Mouse (Mus musculus) adrenal gland, adult 8-10 months (tissue): ENCODE measurements around the gene Ncmap. TPM values are rescaled to one million over a fixed set of nuclear protein-coding genes. Genes with fewer than 3 reads are reported as not detected.
A peak's percentile ranks its signal among the peaks of the same experiment; 100 is the strongest.

ENCODE experiments used
- DNase-seq: peaks from one replicate; pipeline ENCODE4 v3.0.0; 2022
- total RNA-seq, 4 experiments: library from RNA; stranded (reverse); gene quantifications; 2 replicates each; pipeline ENCODE4 v1.2.4; 2022

Gene Ncmap
- 1 to 10 TPM in 1 of 4 experiments, under 1 TPM in 3; 0.46 to 1.0 (median 0.67) TPM for total RNA-seq

GRCm38 (mm10) chr4:135397991-135398390 lies at the start of gene Ncmap:
TSS of gene Ncmap (minus strand) at chr4:135398227.
- DNase-seq, result no peak

GRCm38 (mm10) chr4:135442473-135442872 lies 44.4 kb upstream of the Ncmap start:
- DNase-seq, result no peak

GRCm38 (mm10) chr4:135439904-135440522 lies 42.0 kb upstream of the Ncmap start:
- DNase-seq, result no peak

- no peak for DNase-seq
These were observed 41.2 kb upstream of the Ncmap start for GRCm38 (mm10) chr4:135439188-135439647.

DNA sequence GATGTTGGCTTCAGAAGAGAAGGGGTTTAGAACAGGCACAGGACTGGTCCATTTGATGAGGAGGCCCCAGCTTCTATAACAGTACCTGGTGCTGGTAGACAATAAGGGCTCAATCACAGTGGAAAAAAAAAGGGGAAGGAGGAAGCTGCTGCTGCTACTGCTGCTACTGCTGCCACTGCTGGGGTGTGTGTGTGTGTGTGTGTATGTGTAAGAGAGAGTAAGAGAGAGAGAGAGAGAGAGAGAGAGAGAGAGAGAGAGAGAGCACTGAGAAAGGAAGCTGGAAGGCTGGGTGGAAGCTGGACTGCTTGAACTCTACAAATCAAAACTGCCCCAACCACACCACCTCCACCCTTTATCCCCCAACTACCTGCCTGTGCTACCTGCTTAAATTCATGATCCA lies 39.9 kb upstream of the Ncmap start:
- DNase-seq, result no peak

GRCm38 (mm10) chr4:135436291-135436690 lies 38.3 kb upstream of the Ncmap start:
- peak; percentile 34 for DNase-seq

DNA sequence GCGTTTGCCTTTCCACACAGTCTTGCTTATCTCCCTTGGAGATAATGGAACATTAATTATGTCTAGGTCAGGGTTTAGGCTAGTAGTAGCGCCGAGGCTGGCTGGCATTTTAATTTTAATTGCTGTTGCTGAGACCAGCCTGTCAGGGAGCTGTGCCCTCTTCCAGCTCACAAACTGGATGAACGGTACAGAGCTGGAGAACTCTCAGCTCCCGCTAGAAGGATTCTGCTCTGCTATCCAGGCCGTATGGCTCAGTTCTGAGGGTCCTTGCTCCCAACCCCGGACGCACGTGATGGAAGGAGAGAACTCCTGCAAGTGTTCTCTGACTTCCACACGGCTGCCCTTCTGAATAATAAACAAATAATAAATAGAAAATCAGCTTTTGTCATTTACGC lies 36.4 kb upstream of the Ncmap start:
- no peak for DNase-seq

- peak; percentile 56 for DNase-seq
These were observed 35.7 kb upstream of the Ncmap start, which contains the start of gene Rcan3 for GRCm38 (mm10) chr4:135433443-135434394. TSS of gene Rcan3 (minus strand) at chr4:135433853.

DNA sequence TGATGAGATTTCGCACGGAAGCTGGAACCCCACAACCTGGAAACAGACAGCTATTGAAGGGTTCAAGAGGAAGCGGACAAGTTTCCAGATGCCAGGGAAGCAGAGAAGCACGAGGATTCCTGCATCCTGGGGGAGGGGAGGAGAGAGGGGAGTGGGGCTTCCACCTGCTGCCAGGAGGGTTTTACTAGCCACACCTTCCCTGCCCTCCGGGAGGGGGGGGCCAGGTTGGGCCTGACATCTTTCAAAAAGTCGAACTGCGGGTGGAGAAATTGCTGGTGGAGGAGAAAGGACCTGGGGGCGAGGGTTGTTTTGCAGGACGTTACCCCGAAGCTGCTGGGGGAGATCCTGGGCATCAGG lies 35.0 kb upstream of the Ncmap start:
- no peak for DNase-seq

GRCm38 (mm10) chr4:135429990-135430760 lies 32.1 kb upstream of the Ncmap start:
- peak; percentile 50 for DNase-seq

DNA sequence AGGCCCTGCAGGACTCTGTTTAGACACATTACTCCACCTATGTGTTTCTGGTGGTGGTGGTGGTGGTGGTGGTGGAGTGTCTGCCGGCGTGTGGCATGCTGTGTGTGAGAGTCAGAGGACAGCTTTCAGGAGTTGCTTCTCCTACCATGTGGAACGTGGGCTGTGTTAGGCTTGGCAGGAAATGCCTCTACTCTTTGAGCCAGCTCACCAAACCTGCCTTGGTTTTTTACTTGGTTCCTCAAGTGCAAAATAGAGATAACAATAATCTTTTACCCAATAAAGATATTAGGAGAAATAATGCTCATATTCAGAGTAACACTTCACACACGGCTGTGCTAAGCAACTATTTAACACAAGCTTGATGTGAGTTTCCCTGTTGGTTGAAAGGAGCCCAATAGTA lies 31.4 kb upstream of the Ncmap start:
- no peak for DNase-seq

DNA sequence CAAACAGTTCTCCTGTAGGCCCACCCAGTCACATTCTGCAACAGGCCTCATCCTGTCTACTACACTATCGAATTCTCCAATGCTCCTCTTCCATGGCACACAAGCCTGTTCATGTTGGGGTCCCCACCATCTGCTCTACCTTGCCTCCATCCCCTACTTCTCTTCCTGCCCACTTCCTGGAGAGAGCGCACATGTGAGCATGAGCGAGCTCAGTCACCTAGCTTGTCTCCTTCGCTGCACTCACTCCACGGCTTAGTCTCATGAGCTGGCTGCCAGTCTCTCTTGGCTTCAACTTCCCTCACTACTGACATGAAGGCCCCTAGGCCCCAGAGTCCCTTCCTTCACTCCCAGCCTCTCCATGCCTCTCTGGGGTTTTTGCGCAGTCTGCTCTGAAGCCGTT lies 28.6 kb upstream of the Ncmap start:
- no peak for DNase-seq

DNA sequence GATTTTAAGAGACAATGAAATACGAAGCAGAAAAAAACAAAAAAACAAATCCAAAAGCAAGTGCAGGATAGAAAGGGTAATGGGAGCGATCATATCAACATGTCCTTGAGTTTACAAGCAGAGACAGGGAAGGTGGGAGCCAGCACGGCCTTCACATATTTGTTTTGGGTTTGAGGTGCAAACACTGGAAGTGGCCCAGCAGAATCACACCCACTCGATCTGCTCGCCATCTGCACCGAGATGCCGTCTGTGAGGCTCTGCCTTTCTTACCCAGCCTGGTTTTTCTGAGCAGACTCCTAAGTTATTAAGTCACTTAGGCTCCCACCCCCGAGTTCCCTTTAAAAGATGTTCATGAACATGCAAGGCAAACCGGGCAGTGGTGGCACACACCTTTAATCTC lies 27.6 kb upstream of the Ncmap start:
- no peak for DNase-seq

DNA sequence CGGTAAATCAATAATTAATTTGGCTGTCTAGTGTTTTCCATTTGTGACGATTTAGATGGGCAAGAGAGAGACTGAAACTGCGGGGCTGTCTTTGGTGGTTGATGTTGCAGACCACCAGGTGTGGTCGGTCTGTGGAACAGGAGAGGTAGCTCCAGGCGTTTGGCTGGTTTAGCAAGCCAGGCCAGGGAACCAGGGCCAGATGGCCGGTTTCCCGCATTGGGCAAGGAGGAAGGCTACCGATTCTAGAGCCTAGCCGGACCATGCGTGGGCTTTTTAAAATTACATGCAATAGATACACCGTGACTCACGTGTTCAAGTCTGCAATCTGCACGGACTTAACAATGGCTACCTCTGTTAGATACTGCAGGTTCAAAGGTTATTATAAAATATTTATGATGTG lies 22.9 kb upstream of the Ncmap start:
- no peak for DNase-seq

GRCm38 (mm10) chr4:135420416-135420815 lies 22.4 kb upstream of the Ncmap start:
- DNase-seq, result no peak

DNA sequence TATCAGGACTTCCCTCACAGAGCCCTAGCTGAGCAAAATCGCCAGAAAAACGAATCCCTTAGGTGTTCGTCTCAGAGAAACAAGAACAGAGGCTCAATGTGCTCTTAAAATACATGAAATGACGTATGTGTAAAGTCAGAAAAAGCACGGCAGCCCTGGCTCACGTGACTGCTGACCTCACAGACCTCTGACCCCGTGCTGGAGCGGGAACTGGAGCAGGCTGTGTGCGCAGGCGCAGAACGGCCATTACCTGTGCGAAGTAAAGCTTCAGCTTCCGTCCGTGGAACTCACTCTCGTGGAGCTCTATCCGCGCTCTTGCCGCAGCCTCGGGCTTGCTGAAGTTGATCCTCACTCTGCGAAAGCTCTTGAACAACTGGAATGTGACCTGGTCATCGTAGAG lies 22.0 kb upstream of the Ncmap start:
- no peak for DNase-seq

GRCm38 (mm10) chr4:135416367-135416766 lies 18.3 kb upstream of the Ncmap start:
- no peak for DNase-seq

- no peak for DNase-seq
These were observed 15.5 kb upstream of the Ncmap start for GRCm38 (mm10) chr4:135413491-135413890.

DNA sequence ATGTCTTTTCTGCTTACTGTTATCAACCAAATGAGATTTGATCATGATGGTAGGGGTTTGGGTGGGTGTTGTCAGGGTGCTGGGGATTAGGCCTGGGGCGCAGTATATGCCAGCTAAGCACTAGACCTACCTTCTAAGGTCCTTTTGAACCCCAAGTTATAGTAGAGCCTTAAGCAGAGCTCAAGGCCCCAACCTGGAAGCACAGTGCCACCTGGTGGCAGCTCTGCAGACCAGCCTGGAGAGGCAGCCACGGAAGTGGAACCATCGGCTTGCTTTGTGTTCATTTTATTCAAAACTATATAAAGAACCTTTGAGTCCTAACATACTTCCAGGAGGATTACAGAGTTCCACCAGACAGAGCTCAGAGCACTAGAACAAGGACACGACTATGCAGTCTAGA lies 13.6 kb upstream of the Ncmap start:
- no peak for DNase-seq

GRCm38 (mm10) chr4:135406180-135406579 lies 8.2 kb upstream of the Ncmap start:
- DNase-seq, result no peak

- DNase-seq, result no peak
These were observed 6.9 kb upstream of the Ncmap start for GRCm38 (mm10) chr4:135404916-135405315.

DNA sequence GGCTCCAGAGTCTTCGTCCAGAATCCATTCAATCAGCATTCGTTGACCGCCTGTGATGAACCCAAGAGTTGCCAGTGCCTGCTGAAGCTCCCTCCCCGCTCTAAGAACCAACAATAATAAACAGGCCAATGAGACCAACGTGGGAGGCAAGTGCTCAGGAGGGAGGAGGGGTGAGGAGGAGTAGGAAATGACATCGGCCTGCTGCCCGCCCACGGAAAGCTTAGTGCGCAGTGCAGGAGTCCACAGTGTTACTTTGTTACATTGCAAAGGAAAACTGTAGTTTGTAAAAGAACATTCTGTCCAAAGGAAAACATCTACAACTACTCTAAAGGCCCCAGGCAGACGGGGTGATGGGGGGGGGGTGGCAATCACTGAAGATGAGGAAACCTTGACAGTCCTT lies 6.0 kb upstream of the Ncmap start:
- no peak for DNase-seq

DNA sequence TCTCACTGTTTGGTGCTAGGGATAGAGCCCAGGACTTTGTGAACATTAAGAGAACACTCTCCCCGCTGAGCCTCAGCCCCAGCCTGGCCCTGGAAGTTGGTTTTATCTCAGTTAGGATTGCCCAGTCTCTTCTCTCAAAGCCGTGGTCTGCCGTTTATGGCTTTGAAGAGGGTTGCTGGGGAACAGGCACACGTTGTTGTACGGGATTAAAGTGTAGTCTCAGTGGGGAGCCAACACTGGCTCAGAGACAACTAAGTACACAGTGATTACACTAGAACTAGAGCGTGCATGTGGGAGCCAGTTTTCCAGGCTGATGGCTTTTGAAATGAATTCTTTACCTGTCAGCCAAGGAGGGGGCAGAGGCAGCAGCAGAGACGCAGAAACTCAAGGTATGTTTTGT lies 3.9 kb upstream of the Ncmap start:
- DNase-seq, result no peak
